ENCODE assay signal across 8 mouse cellular contexts in the genomic region with DNA sequence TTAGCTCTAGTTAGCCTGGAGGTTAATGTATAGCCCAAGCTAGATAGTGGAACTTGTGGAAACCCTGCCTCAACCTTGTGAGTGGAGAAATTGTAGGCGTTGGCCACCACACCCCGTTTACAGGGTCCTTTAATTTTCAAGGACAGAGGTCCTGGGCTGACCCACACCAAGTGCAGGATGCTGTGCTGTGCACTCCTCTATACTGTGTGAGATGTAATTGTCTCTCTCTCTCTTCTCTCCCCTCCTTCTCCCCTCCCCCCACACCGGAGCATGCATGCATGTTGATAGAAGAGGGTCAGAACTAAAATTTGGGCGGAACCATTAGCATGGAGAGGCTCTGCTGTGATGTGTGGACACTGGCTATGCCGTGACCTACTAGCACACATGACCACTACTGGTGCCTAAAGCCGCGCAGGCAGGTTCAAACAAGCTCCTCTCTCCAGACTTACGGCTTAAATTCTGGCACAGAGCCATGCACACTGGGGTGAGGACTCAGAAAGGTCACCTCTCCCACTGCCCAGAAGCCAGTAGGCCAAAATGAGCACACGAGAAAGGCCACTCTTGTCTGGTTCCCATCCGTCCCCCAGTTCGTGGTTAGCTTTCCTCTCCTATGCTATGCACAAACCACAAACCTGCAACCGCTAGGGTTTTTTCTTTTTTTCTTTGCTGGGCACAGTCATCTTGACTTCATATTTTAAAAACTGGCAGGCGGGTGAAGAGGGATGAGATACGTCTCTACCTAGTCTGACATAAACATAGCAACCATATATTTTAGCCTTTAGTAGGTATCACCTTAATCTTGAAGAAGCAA. TPM values are rescaled to one million over a fixed set of nuclear protein-coding genes. Genes with fewer than 3 reads are reported as not detected.
DNase-seq lines count a peak whose midpoint lies in the region; ATAC-seq lines count a peak whose summit lies in the region.

No protein-coding gene starts in this region.

- H3K27me3 ChIP-seq in limb, embryonic 13.5 days: peaks cover 17% of the 10 kb centered on the region; the same call in 1 of the 2 replicates

- H3K4me3 ChIP-seq in limb, embryonic 13.5 days: peak overlapping the region; percentile 64

- H3K9ac ChIP-seq in limb, embryonic 13.5 days: peak overlapping the region; percentile 71

- peaks cover 4% of the 10 kb centered on the region; the same call in 1 of the 2 replicates for H3K36me3 ChIP-seq in limb, embryonic 13.5 days

- peaks cover 28% of the 10 kb centered on the region for H3K4me1 ChIP-seq in limb, embryonic 13.5 days

- WGBS in limb, embryonic 13.5 days: 48% methylated on average over 14 of the region's 14 CpGs

- peak; percentile 16 for DNase-seq in lung, postnatal 10 days
- DNase-seq in lung, postnatal 4 days: no peak
- peak; percentile 20 for DNase-seq in retina, embryonic 14.5 days (ENCODE audit: low spot score)
- no peak for DNase-seq in Muller cell, postnatal 12 days (ENCODE audit: inconsistent ontology term)
- no peak for DNase-seq in spleen, postnatal 4 days (ENCODE audit: low spot score in 2 of 2)

- peak overlapping the region; percentile 95 for H3K4me2 ChIP-seq in limb, embryonic 13.5 days (replicated peaks)

- peak; percentile 49 to 71 for ATAC-seq in hematopoietic stem cell, adult 5-6 weeks (replicated peaks in 1 of 2; ENCODE audit: insufficient read depth in 1 of 2, low FRiP score in 2 of 2, low TSS enrichment in 1 of 2, low read depth in 1 of 2, poor library complexity in 2 of 2, severe bottlenecking in 2 of 2)
- peak; percentile 29; the same call in 1 of the 2 replicates for ATAC-seq in limb, embryonic 13.5 days (ENCODE audit: low FRiP score, low read depth)
- no peak; the same call in 1 of the 2 replicates for ATAC-seq in cerebellum, adult (ENCODE audit: insufficient number of reproducible peaks, low FRiP score, low TSS enrichment)

- peak overlapping the region; percentile 48; the same call in 1 of the 2 replicates for H3K27ac ChIP-seq in limb, embryonic 13.5 days

- H3K9me3 ChIP-seq in limb, embryonic 13.5 days: peaks cover 6% of the 10 kb centered on the region; the same call in 1 of the 2 replicates

RNA-seq across cellular contexts. Expression of a gene that starts 0.6 kb away (rescaled TPM):
- total RNA-seq in hematopoietic stem cell, adult 5-6 weeks (2017): 1.1 TPM in 1 of 2 replicates, not detected in the other
- 16.6 and 16.7 TPM in 2 replicates for polyA plus RNA-seq in limb, embryonic 13.5 days (2015; fragmentation: Nextera tagmentation; extraction: Ambion mirVana)

RNA-seq across cellular contexts. Expression of a gene that starts 34.3 kb away (rescaled TPM):
- total RNA-seq in hematopoietic stem cell, adult 5-6 weeks (2017): 8.1 and 16.5 TPM in 2 replicates
- 22.8 and 24.2 TPM in 2 replicates for polyA plus RNA-seq in limb, embryonic 13.5 days (2015; fragmentation: Nextera tagmentation; extraction: Ambion mirVana)

RNA-seq across cellular contexts. Expression of a gene that starts 34.3 kb away (rescaled TPM):
- 12.4 and 19.8 TPM in 2 replicates for total RNA-seq in hematopoietic stem cell, adult 5-6 weeks (2017)
- 15.0 and 15.3 TPM in 2 replicates for polyA plus RNA-seq in limb, embryonic 13.5 days (2015; fragmentation: Nextera tagmentation; extraction: Ambion mirVana)

Comparison
In these comparisons a context has a peak if more than half of its experiments do, and no peak if none do; other contexts are left out.
1. DNase-seq: peak in lung, postnatal 10 days (single experiment) and retina, embryonic 14.5 days (single experiment); none in lung, postnatal 4 days (0 of 2), Muller cell, postnatal 12 days (single experiment) and spleen, postnatal 4 days (0 of 2).